Mouse (Mus musculus) liver, embryonic 14.5 days (tissue): ENCODE results near the gene Ric8a.

Experiments used
- CTCF ChIP-seq: IDR thresholded peaks from 2 replicates; pipeline ENCODE4 v1.5.1; 2016; ENCODE audit warnings: antibody characterized with exemption, low read depth, control low read depth
- EP300 ChIP-seq: IDR thresholded peaks from 2 replicates; pipeline ENCODE4 v1.6.1; 2016; ENCODE audit warnings: antibody characterized with exemption, low read depth

GRCm38 (mm10) chr7:140834968-140835757, 21.6 kb upstream of the Ric8a start, which contains the start of gene Urah:
- TF ChIP-seq CTCF (no peak), EP300 (no peak)
